Comparison of ENCODE assay signal across 7 mouse cellular contexts in genomic region chr8:105636018-105636962, GRCm38 (mm10). TPM values are rescaled to one million over a fixed set of nuclear protein-coding genes. Genes with fewer than 3 reads are reported as not detected.
A peak's percentile ranks its signal among the peaks of the same experiment; 100 is the strongest.
DNase-seq lines count a peak whose midpoint lies in the region; ATAC-seq lines count a peak whose summit lies in the region.

Gene Ctcf, plus strand, starts transcription at chr8:105636568.

- under 1% methylated on average over 66 of the region's 126 CpGs for WGBS in embryonic facial prominence, embryonic 12.5 days
- WGBS in limb, embryonic 13.5 days: under 1% methylated on average over 104 of the region's 126 CpGs
- WGBS in midbrain, embryonic 16.5 days: under 1% methylated on average over 86 of the region's 126 CpGs

- H3K4me1 ChIP-seq in embryonic facial prominence, embryonic 12.5 days: peaks cover 23% of the 10 kb centered on the region
- peaks cover 28% of the 10 kb centered on the region for H3K4me1 ChIP-seq in limb, embryonic 13.5 days
- H3K4me1 ChIP-seq in midbrain, embryonic 16.5 days (ENCODE audit: control insufficient read depth, insufficient read depth, low read length): peaks cover 25% of the 10 kb centered on the region

- no peaks in the 10 kb centered on the region for H3K27me3 ChIP-seq in embryonic facial prominence, embryonic 12.5 days
- no peaks in the 10 kb centered on the region for H3K27me3 ChIP-seq in limb, embryonic 13.5 days
- no peaks in the 10 kb centered on the region for H3K27me3 ChIP-seq in midbrain, embryonic 16.5 days (ENCODE audit: control insufficient read depth, insufficient read depth, low read depth, low read length)

- H3K9me3 ChIP-seq in embryonic facial prominence, embryonic 12.5 days: no peaks in the 10 kb centered on the region
- H3K9me3 ChIP-seq in limb, embryonic 13.5 days: no peaks in the 10 kb centered on the region
- no peaks in the 10 kb centered on the region for H3K9me3 ChIP-seq in midbrain, embryonic 16.5 days (replicated peaks; ENCODE audit: control insufficient read depth, low read length, poor library complexity, severe bottlenecking)

- no peaks in the 10 kb centered on the region for H3K36me3 ChIP-seq in embryonic facial prominence, embryonic 12.5 days
- no peaks in the 10 kb centered on the region for H3K36me3 ChIP-seq in limb, embryonic 13.5 days
- no peaks in the 10 kb centered on the region for H3K36me3 ChIP-seq in midbrain, embryonic 16.5 days (ENCODE audit: control insufficient read depth, insufficient read depth, low read length)

- peak within 1 kb of the TSS; percentile 100 for H3K27ac ChIP-seq in embryonic facial prominence, embryonic 12.5 days
- peak within 1 kb of the TSS; percentile 100 for H3K27ac ChIP-seq in limb, embryonic 13.5 days
- peak within 1 kb of the TSS; percentile 99 for H3K27ac ChIP-seq in midbrain, embryonic 16.5 days (ENCODE audit: low read length)

- peak; percentile 91 for ATAC-seq in embryonic facial prominence, embryonic 12.5 days (ENCODE audit: insufficient number of reproducible peaks, insufficient read depth, low FRiP score, low TSS enrichment)
- peak; percentile 94 for ATAC-seq in limb, embryonic 13.5 days (ENCODE audit: low FRiP score, low read depth)
- ATAC-seq in midbrain, embryonic 16.5 days: peak; percentile 94

- H3K4me2 ChIP-seq in embryonic facial prominence, embryonic 12.5 days (replicated peaks): peak within 1 kb of the TSS; percentile 88
- peak within 1 kb of the TSS; percentile 86 for H3K4me2 ChIP-seq in limb, embryonic 13.5 days (replicated peaks)
- H3K4me2 ChIP-seq in midbrain, embryonic 16.5 days (ENCODE audit: low read length): peak within 1 kb of the TSS; percentile 95

- H3K9ac ChIP-seq in embryonic facial prominence, embryonic 12.5 days: peak within 1 kb of the TSS; percentile 98
- peak within 1 kb of the TSS; percentile 99 for H3K9ac ChIP-seq in limb, embryonic 13.5 days
- H3K9ac ChIP-seq in midbrain, embryonic 16.5 days (ENCODE audit: low read depth, low read length): peak within 1 kb of the TSS; percentile 100

- DNase-seq in adrenal gland, postnatal 25 days: peak; percentile 93
- DNase-seq in heart, adult 18-20 months: peak; percentile 92 to 93
- peak; percentile 86 for DNase-seq in kidney, adult 8-10 months
- DNase-seq in spleen, postnatal 10 days (ENCODE audit: low spot score in 2 of 2): peak; percentile 91 to 95

- peak within 1 kb of the TSS; percentile 68 for H3K4me3 ChIP-seq in embryonic facial prominence, embryonic 12.5 days
- peak within 1 kb of the TSS; percentile 89 for H3K4me3 ChIP-seq in limb, embryonic 13.5 days
- peak within 1 kb of the TSS; percentile 94 for H3K4me3 ChIP-seq in midbrain, embryonic 16.5 days (ENCODE audit: low read depth, low read length)

RNA-seq across cellular contexts. Expression of gene Ctcf, which starts in this region (rescaled TPM):
- 61.5 and 74.2 TPM in 2 replicates for total RNA-seq in adrenal gland, postnatal 25 days (2021)
- 138 and 152 TPM in 2 replicates for polyA plus RNA-seq in embryonic facial prominence, embryonic 12.5 days (2016; fragmentation: Nextera tagmentation; extraction: Ambion mirVana)
- 10 to 100 TPM; 39.9 to 40.9 TPM for total RNA-seq in heart, adult 18-20 months (2021)
- 140 and 142 TPM in 2 replicates for polyA plus RNA-seq in limb, embryonic 13.5 days (2015; fragmentation: Nextera tagmentation; extraction: Ambion mirVana)
- polyA plus RNA-seq in midbrain, embryonic 16.5 days (2015; fragmentation: Nextera tagmentation; extraction: Ambion mirVana): 93.8 and 100 TPM in 2 replicates

Comparison
In these comparisons a context has a peak if more than half of its experiments do, and no peak if none do; other contexts are left out.
1. Peak in every context shown above with its lines: DNase-seq, ATAC-seq, H3K4me3 ChIP-seq and H3K27ac ChIP-seq.